Mouse (Mus musculus): ENCODE results near the gene Catsperg1. TPM values are rescaled to one million over a fixed set of nuclear protein-coding genes. Genes with fewer than 3 reads are reported as not detected.
"Not testable (repeated sequence)": the region's sequence is repeated elsewhere in the genome, so short reads cannot be mapped to it uniquely, and the experiment has no call there.

The Catsperg1 gene
- polyA plus RNA-seq, 1 experiment from 2014 or later, result 1.8 TPM

GRCm38 (mm10) chr7:29246015-29246414 is 32.2 kb upstream of the Catsperg1 start:
- no peaks in the 10 kb centered on the region for H3K9me3 ChIP-seq
- WGBS, result 89% methylated on average over 5 of the region's 5 CpGs
- ATAC-seq (ENCODE audit: low FRiP score, low read depth), result no peak
- 0 out of 2 replicates have a peak, but pooled peaks cover 7% of the 10 kb centered on the region for H3K4me1 ChIP-seq
- H3K27ac ChIP-seq, result no peak overlapping the region
- H3K4me2 ChIP-seq (replicated peaks), result no peak overlapping the region
- no peak overlapping the region for H3K9ac ChIP-seq
- peaks cover 18% of the 10 kb centered on the region for H3K27me3 ChIP-seq (replicated peaks)
- H3K36me3 ChIP-seq, result peaks cover 21% of the 10 kb centered on the region
- H3K4me3 ChIP-seq, result no peak overlapping the region

- Histone ChIP-seq H3K4me3 (no peak overlapping the region), H3K9ac (no peak overlapping the region), H3K9me3 (no peaks in the 10 kb centered on the region), H3K27me3 (replicated peaks) (peaks cover 18% of the 10 kb centered on the region), H3K36me3 (peaks cover 21% of the 10 kb centered on the region), H3K4me1 (0 out of 2 replicates have a peak, but pooled peaks cover 7% of the 10 kb centered on the region), H3K27ac (no peak overlapping the region), H3K4me2 (replicated peaks) (no peak overlapping the region)
- 90% methylated on average over 7 of the region's 7 CpGs for WGBS
- ATAC-seq (ENCODE audit: low FRiP score, low read depth), result no peak
These were observed 31.0 kb upstream of the Catsperg1 start for GRCm38 (mm10) chr7:29244732-29245416.

- ATAC-seq (ENCODE audit: low FRiP score, low read depth), result peak; percentile 97
- peaks cover 10% of the 10 kb centered on the region for H3K4me1 ChIP-seq
- peak within 1 kb of the TSS; percentile 67 for H3K9ac ChIP-seq
- under 1% methylated on average over 60 of the region's 60 CpGs for WGBS
- peak within 1 kb of the TSS; percentile 76 for H3K4me2 ChIP-seq (replicated peaks)
- no peaks in the 10 kb centered on the region for H3K9me3 ChIP-seq
- peak within 1 kb of the TSS; percentile 59 for H3K27ac ChIP-seq
- peak within 1 kb of the TSS; percentile 66 for H3K4me3 ChIP-seq
- no peaks in the 10 kb centered on the region for H3K36me3 ChIP-seq
- H3K27me3 ChIP-seq (replicated peaks), result peaks cover 11% of the 10 kb centered on the region
These were observed 24.5 kb upstream of the Catsperg1 start, which contains the start of gene Yif1b for GRCm38 (mm10) chr7:29238019-29238967. Gene Yif1b (plus strand): TSS chr7:29238329.

- H3K27me3 ChIP-seq (replicated peaks), result peaks cover 18% of the 10 kb centered on the region
- peak overlapping the region; percentile 66 for H3K4me3 ChIP-seq
- H3K36me3 ChIP-seq, H3K9me3 ChIP-seq, H3K4me1 ChIP-seq: not testable (repeated sequence)
- 0 out of 2 replicates have a peak overlapping the region, but pooled peaks have one; percentile 38 for H3K9ac ChIP-seq
- 26% methylated on average over 6 of the region's 6 CpGs for WGBS
- H3K4me2 ChIP-seq (replicated peaks), result peak overlapping the region; percentile 76
- peak; percentile 14; the same call in 1 of the 2 replicates for ATAC-seq (ENCODE audit: low FRiP score, low read depth)
- H3K27ac ChIP-seq, result peak overlapping the region; percentile 59
These were observed 23.8 kb upstream of the Catsperg1 start for GRCm38 (mm10) chr7:29237596-29237995.

- Histone ChIP-seq H3K9ac (no peak overlapping the region), H3K36me3 (no peaks in the 10 kb centered on the region), H3K27ac (no peak overlapping the region), H3K27me3 (replicated peaks) (peaks cover 28% of the 10 kb centered on the region), H3K4me1 (peaks cover 17% of the 10 kb centered on the region), H3K4me3 (no peak overlapping the region), H3K4me2 (replicated peaks) (no peak overlapping the region), H3K9me3 (no peaks in the 10 kb centered on the region)
- 86% methylated on average over 4 of the region's 4 CpGs for WGBS
- no peak for ATAC-seq (ENCODE audit: low FRiP score, low read depth)
These were observed 22.8 kb upstream of the Catsperg1 start for GRCm38 (mm10) chr7:29236593-29236992.

- no peak for ATAC-seq (ENCODE audit: low FRiP score, low read depth)
- no peak overlapping the region for H3K27ac ChIP-seq
- peaks cover 17% of the 10 kb centered on the region for H3K4me1 ChIP-seq
- H3K4me2 ChIP-seq (replicated peaks), result no peak overlapping the region
- WGBS, result 74% methylated on average over 5 of the region's 5 CpGs
- no peak overlapping the region for H3K4me3 ChIP-seq
- peaks cover 41% of the 10 kb centered on the region for H3K27me3 ChIP-seq (replicated peaks)
- H3K36me3 ChIP-seq, result no peaks in the 10 kb centered on the region
- H3K9ac ChIP-seq, result no peak overlapping the region
- H3K9me3 ChIP-seq, result no peaks in the 10 kb centered on the region
These were observed 20.8 kb upstream of the Catsperg1 start for GRCm38 (mm10) chr7:29234661-29235060.

GRCm38 (mm10) chr7:29233745-29234144 is 19.9 kb upstream of the Catsperg1 start:
- 79% methylated on average over 6 of the region's 6 CpGs for WGBS
- peaks cover 41% of the 10 kb centered on the region for H3K27me3 ChIP-seq (replicated peaks)
- H3K9ac ChIP-seq, result no peak overlapping the region
- H3K4me1 ChIP-seq, result peaks cover 10% of the 10 kb centered on the region
- H3K9me3 ChIP-seq, result no peaks in the 10 kb centered on the region
- no peak overlapping the region for H3K4me3 ChIP-seq
- H3K36me3 ChIP-seq, result no peaks in the 10 kb centered on the region
- ATAC-seq (ENCODE audit: low FRiP score, low read depth), result no peak
- no peak overlapping the region for H3K27ac ChIP-seq
- H3K4me2 ChIP-seq (replicated peaks), result no peak overlapping the region

- peaks cover 7% of the 10 kb centered on the region for H3K4me1 ChIP-seq
- H3K4me3 ChIP-seq, result peak within 1 kb of the TSS; percentile 43
- no peaks in the 10 kb centered on the region for H3K36me3 ChIP-seq
- peak within 1 kb of the TSS; percentile 84 for H3K4me2 ChIP-seq (replicated peaks)
- WGBS, result 2% methylated on average over 56 of the region's 62 CpGs
- H3K27me3 ChIP-seq (replicated peaks), result peaks cover 41% of the 10 kb centered on the region
- H3K9ac ChIP-seq, result peak within 1 kb of the TSS; percentile 58
- no peak within 1 kb of the TSS for H3K27ac ChIP-seq
- no peak for ATAC-seq (ENCODE audit: low FRiP score, low read depth)
- no peaks in the 10 kb centered on the region for H3K9me3 ChIP-seq
These were observed 18.6 kb upstream of the Catsperg1 start, which contains the start of gene Kcnk6 for GRCm38 (mm10) chr7:29232247-29233013. Gene Kcnk6 (minus strand): TSS chr7:29232515.

- H3K27me3 ChIP-seq (replicated peaks), result peaks cover 41% of the 10 kb centered on the region
- WGBS, result 59% methylated on average over 3 of the region's 3 CpGs
- ATAC-seq (ENCODE audit: low FRiP score, low read depth), result no peak
- H3K4me2 ChIP-seq (replicated peaks), result peak overlapping the region; percentile 84
- H3K9me3 ChIP-seq, result no peaks in the 10 kb centered on the region
- H3K27ac ChIP-seq, result no peak overlapping the region
- no peak overlapping the region for H3K9ac ChIP-seq
- no peaks in the 10 kb centered on the region for H3K36me3 ChIP-seq
- peaks cover 7% of the 10 kb centered on the region for H3K4me1 ChIP-seq
- H3K4me3 ChIP-seq, result no peak overlapping the region; the same call in 1 of the 2 replicates
These were observed 17.7 kb upstream of the Catsperg1 start for GRCm38 (mm10) chr7:29231517-29231916.

GRCm38 (mm10) chr7:29230560-29230959 is 16.7 kb upstream of the Catsperg1 start:
- 34% methylated on average over 3 of the region's 3 CpGs for WGBS
- Histone ChIP-seq H3K9me3 (no peaks in the 10 kb centered on the region), H3K27me3 (replicated peaks) (peaks cover 41% of the 10 kb centered on the region), H3K4me2 (replicated peaks) (no peak overlapping the region), H3K4me3 (no peak overlapping the region), H3K9ac (no peak overlapping the region), H3K27ac (no peak overlapping the region), H3K4me1 (peaks cover 8% of the 10 kb centered on the region), H3K36me3 (no peaks in the 10 kb centered on the region)
- ATAC-seq (ENCODE audit: low FRiP score, low read depth), result no peak

- Histone ChIP-seq H3K9ac (no peak overlapping the region), H3K27ac (no peak overlapping the region), H3K27me3 (replicated peaks) (peaks cover 28% of the 10 kb centered on the region), H3K36me3 (no peaks in the 10 kb centered on the region), H3K4me3 (no peak overlapping the region), H3K4me1 (peaks cover 16% of the 10 kb centered on the region), H3K9me3 (no peaks in the 10 kb centered on the region), H3K4me2 (replicated peaks) (no peak overlapping the region)
- WGBS, result 83% methylated on average over 4 of the region's 4 CpGs
- ATAC-seq (ENCODE audit: low FRiP score, low read depth), result no peak
These were observed 14.4 kb upstream of the Catsperg1 start for GRCm38 (mm10) chr7:29228202-29228601.
